Mouse (Mus musculus) spleen, adult 2 months (tissue): ENCODE measurements around the gene Lrwd1. TPM values are rescaled to one million over a fixed set of nuclear protein-coding genes. Genes with fewer than 3 reads are reported as not detected.

Experiments
- DNase-seq, 2 experiments: peaks; one replicate each; pipeline versions ENCODE4 v3.0.0 to v3.0.0-alpha.2; 2012 to 2021; ENCODE audit warnings: low spot score in 2 of 2, low read depth in 1 of 2
- H3K27ac ChIP-seq: fragments of 200-500 bp; 2 replicates; pipeline ENCODE4 v1.5.1; 2012; ENCODE audit warnings: low read length, inconsistent platforms; ENCODE audit not compliant: insufficient read depth
- H3K27me3 ChIP-seq: fragments of 200-500 bp; 2 replicates; pipeline ENCODE4 v1.6.1; 2012; ENCODE audit warnings: mild to moderate bottlenecking, moderate library complexity, low read length, inconsistent platforms; ENCODE audit not compliant: control insufficient read depth, insufficient read depth
- H3K36me3 ChIP-seq: fragments of 200-500 bp; 2 replicates; pipeline ENCODE4 v1.6.1; 2012; ENCODE audit warnings: mild to moderate bottlenecking, low read length, inconsistent platforms; ENCODE audit not compliant: control insufficient read depth, insufficient read depth
- H3K4me1 ChIP-seq: fragments of 200-500 bp; 2 replicates; pipeline ENCODE4 v1.6.1; 2011; ENCODE audit warnings: inconsistent platforms; ENCODE audit not compliant: control insufficient read depth, insufficient read depth, insufficient read length
- H3K4me3 ChIP-seq: fragments of 200-500 bp; 2 replicates; pipeline ENCODE4 v1.5.1; 2011; ENCODE audit warnings: mild to moderate bottlenecking, inconsistent platforms; ENCODE audit not compliant: insufficient read depth, insufficient read length; ENCODE audit errors: extremely low read depth
- CTCF ChIP-seq: fragments of 200-500 bp; IDR thresholded peaks from 2 replicates; pipeline ENCODE4 v1.5.1; 2011; ENCODE audit warnings: mild to moderate bottlenecking, inconsistent platforms; ENCODE audit not compliant: insufficient read depth, insufficient read length, insufficient replicate concordance; ENCODE audit errors: extremely low read depth
- POLR2A ChIP-seq: fragments of 200-500 bp; IDR thresholded peaks from 2 replicates; pipeline ENCODE4 v1.6.1; 2011; ENCODE audit warnings: low read depth, low read length, inconsistent platforms
- WGBS: fragments of 180-500 bp; shearing (Covaris S2); methylation state at CpG from one replicate; pipeline ENCODE4 v1.1.7; 2018; 5-methylcytosine and 5-hydroxymethylcytosine counted together
- polyA plus RNA-seq: library from polyadenylated mRNA; depleted of rRNA; stranded (reverse); fragments of >200 nt; gene quantifications from 2 replicates; pipeline ENCODE4 v1.2.3, GENCODE M21; 2012

Gene Lrwd1
- polyA plus RNA-seq, 1 experiment, result 39.5 TPM

GRCm38 (mm10) chr5:136172939-136173338 is 37.1 kb upstream of the Lrwd1 start:
- TF ChIP-seq CTCF (no peak), POLR2A (no peak)
- no peak for DNase-seq
- peaks cover 20% of the 10 kb centered on the region; the same call in 1 of the 2 replicates for H3K4me1 ChIP-seq
- no peak overlapping the region for H3K4me3 ChIP-seq
- no peaks in the 10 kb centered on the region for H3K27me3 ChIP-seq
- 80% methylated on average over 9 of the region's 9 CpGs for WGBS
- H3K36me3 ChIP-seq, result peaks cover 3% of the 10 kb centered on the region; the same call in 1 of the 2 replicates
- 0 out of 2 replicates have a peak overlapping the region, but pooled peaks have one; percentile 91 for H3K27ac ChIP-seq

- WGBS, result 13% methylated on average over 17 of the region's 17 CpGs
- TF ChIP-seq POLR2A (no peak; the same call in 1 of the 2 replicates), CTCF (no peak)
- Histone ChIP-seq H3K36me3 (peaks cover 10% of the 10 kb centered on the region), H3K4me1 (peaks cover 24% of the 10 kb centered on the region; the same call in 1 of the 2 replicates), H3K27me3 (no peaks in the 10 kb centered on the region), H3K27ac (peak overlapping the region; percentile 91), H3K4me3 (peak overlapping the region; percentile 74)
- peak in 1 of 2 experiments; percentile 25 for DNase-seq
Observed at GRCm38 (mm10) chr5:136171363-136172341, 35.8 kb upstream of the Lrwd1 start.

DNA sequence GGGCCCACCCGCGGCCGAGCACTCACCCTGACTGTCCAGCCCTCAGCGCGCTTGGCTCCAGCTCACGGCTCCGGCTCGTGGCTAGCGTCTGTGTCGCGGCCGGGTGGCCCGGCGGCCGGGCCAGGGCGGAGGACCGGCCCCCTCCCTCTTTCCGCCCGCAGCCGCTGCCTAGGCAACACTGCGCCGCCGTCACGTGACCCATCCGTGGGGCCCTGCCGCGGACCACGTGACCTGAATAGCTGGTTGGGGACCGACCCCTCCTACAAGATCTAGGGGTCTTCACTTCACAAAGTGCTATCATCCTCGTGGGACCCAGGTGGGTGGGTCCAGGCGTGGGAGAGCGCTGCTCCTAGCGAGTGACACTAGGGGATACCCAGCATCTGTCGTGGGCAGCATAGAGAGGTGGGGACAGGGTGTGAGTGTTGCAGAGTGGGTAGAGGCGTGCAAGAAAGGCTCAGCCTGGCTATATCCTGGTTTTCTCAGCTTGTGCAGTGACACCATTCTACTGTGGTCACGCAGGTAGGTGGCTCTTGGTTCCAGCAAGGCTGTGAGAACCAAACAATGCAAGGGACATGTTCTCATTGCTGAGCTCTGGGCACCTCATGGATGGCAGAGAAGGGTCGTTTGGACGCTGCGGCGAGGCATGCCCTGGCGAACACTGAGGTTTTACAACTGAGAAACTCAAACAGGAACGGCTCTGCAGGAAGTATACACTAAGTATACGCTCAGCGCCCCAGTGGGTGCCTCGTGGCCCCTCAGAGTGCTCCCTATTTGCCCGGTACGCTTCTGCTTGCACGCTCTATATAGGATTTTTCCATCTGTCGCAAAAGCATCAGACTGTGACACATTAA is 34.9 kb upstream of the Lrwd1 start, which contains the start of gene Orai2:
TSS of gene Orai2 (minus strand) at position 202 of the 851 bp plus-strand sequence.
- H3K36me3 ChIP-seq, result peaks cover 12% of the 10 kb centered on the region

DNA sequence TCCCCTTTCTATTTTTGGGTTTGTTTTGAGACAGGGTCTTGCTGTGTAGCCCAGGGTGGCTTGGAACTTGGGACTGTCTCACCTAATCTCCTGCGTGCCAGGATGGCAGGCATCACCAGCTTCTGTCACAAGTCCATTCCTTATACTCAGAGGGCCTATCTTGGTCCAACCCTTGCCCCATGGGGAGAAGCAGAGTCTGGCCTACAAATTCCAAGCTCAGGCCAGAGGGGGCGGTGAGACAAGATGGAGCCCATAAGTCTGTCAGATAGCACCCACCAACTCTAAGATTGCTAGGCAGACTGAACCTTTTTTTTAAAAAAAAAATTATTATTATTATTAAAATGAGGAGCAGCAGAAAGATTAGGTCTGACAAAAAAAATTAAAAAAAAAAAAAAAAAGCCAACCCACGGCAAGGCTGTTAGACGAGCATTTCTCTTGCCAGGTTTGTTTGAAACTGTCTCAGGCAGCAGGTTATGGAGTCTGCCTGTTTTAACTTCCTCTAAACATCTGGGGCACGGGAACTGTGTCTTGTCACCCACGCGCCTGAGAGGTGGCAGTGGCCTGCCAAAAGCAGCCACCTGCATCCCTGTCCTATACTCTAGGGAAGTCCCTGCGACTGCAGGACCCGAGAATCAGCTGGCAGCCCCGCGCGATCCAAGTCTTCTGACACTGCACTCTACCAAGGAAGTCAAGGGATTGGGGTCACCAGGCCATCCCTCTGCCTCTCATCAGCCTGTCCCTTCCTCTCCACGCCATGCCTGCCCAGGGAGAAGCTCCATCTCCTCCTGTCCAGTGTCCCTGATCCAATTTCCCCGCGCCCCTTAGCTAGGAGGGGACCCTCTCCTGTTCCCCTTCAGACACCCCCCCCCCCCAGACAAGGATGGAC is 34.0 kb upstream of the Lrwd1 start:
- H3K27me3 ChIP-seq, result no peaks in the 10 kb centered on the region
- DNase-seq, result peak; percentile 50 to 63
- peak overlapping the region; percentile 95 for H3K27ac ChIP-seq
- H3K4me3 ChIP-seq, result peak overlapping the region; percentile 74
- no peak for TF ChIP-seq CTCF
- no peak for TF ChIP-seq POLR2A
- H3K4me1 ChIP-seq, result peaks cover 24% of the 10 kb centered on the region; the same call in 1 of the 2 replicates
- H3K36me3 ChIP-seq, result peaks cover 17% of the 10 kb centered on the region
- 6% methylated on average over 15 of the region's 15 CpGs for WGBS

More for the DNA sequence above, 34.9 kb upstream of the Lrwd1 start, which contains the start of gene Orai2:
- peak within 1 kb of the TSS; percentile 74 for H3K4me3 ChIP-seq
- WGBS, result 1% methylated on average over 49 of the region's 49 CpGs
- DNase-seq, result peak; percentile 47 to 92
- H3K27ac ChIP-seq, result peak within 1 kb of the TSS; percentile 95
- no peaks in the 10 kb centered on the region for H3K27me3 ChIP-seq
- TF ChIP-seq POLR2A, result peak; percentile 10; the same call in 1 of the 2 replicates
- no peak for TF ChIP-seq CTCF
- H3K4me1 ChIP-seq, result peaks cover 24% of the 10 kb centered on the region; the same call in 1 of the 2 replicates

GRCm38 (mm10) chr5:136168071-136168470 is 32.2 kb upstream of the Lrwd1 start:
- Histone ChIP-seq H3K36me3 (peaks cover 24% of the 10 kb centered on the region), H3K27ac (no peak overlapping the region), H3K4me1 (peaks cover 17% of the 10 kb centered on the region; the same call in 1 of the 2 replicates), H3K27me3 (no peaks in the 10 kb centered on the region), H3K4me3 (no peak overlapping the region)
- no peak for TF ChIP-seq POLR2A
- no peak for TF ChIP-seq CTCF
- no peak for DNase-seq
- 95% methylated on average over 3 of the region's 3 CpGs for WGBS
